Mouse (Mus musculus) midbrain, embryonic 11.5 days (tissue): ENCODE data around the gene Sprr2e. TPM values are rescaled to one million over a fixed set of nuclear protein-coding genes. Genes with fewer than 3 reads are reported as not detected.

Experiments used
- ATAC-seq: fragments of 200-750 bp; cut with Nextera tagmentation; 2 replicates; pipeline ENCODE4 v1.8.0; 2017; ENCODE audit warnings: moderate TSS enrichment, moderate library complexity; ENCODE audit not compliant: low FRiP score
- DNase-seq: peaks from one replicate; pipeline ENCODE4 v3.0.0; 2015; ENCODE audit warnings: low spot score; ENCODE audit errors: missing footprints
- H3K27ac ChIP-seq: fragments of 300-500 bp; sonication (generic); 2 replicates; pipeline ENCODE4 v1.5.1; 2014; ENCODE audit warnings: low read depth, low read length
- H3K27me3 ChIP-seq: fragments of 300-500 bp; sonication (generic); 2 replicates; pipeline ENCODE4 v1.6.1; 2014; ENCODE audit warnings: mild to moderate bottlenecking, low read length, moderate library complexity, mixed read lengths; ENCODE audit not compliant: control insufficient read depth, insufficient read depth
- H3K36me3 ChIP-seq: fragments of 300-500 bp; sonication (generic); 2 replicates; pipeline ENCODE4 v1.6.1; 2014; ENCODE audit warnings: mild to moderate bottlenecking, low read length, moderate library complexity, mixed read lengths; ENCODE audit not compliant: control insufficient read depth, insufficient read depth
- H3K4me1 ChIP-seq: fragments of 300-500 bp; sonication (generic); 2 replicates; pipeline ENCODE4 v1.6.1; 2014; ENCODE audit warnings: low read length; ENCODE audit not compliant: control insufficient read depth, insufficient read depth
- H3K4me2 ChIP-seq: fragments of 300-500 bp; sonication (generic); 2 replicates; pipeline ENCODE4 v1.6.1; 2014; ENCODE audit warnings: mild to moderate bottlenecking, moderate library complexity
- H3K4me3 ChIP-seq: fragments of 300-500 bp; sonication (generic); 2 replicates; pipeline ENCODE4 v1.5.1; 2014; ENCODE audit warnings: low read depth, low read length
- H3K9ac ChIP-seq: fragments of 300-500 bp; sonication (generic); 2 replicates; pipeline ENCODE4 v1.6.1; 2014; ENCODE audit warnings: low read length
- H3K9me3 ChIP-seq: fragments of 300-500 bp; sonication (generic); 2 replicates; pipeline ENCODE4 v1.6.1; 2016; ENCODE audit warnings: low read length; ENCODE audit not compliant: control insufficient read depth
- WGBS: fragments of 180-500 bp; shearing (Covaris S2); extraction: QIAGEN DNeasy Blood & Tissue Kit; methylation state at CpG from one replicate; pipeline ENCODE4 v1.1.7; 2014; 5-methylcytosine and 5-hydroxymethylcytosine counted together
- polyA plus RNA-seq: library from polyadenylated mRNA; unstranded; fragments of >200 nt; fragmentation: Nextera tagmentation; extraction: Ambion mirVana; gene quantifications from 2 replicates; pipeline ENCODE4 v1.2.1, GENCODE M21; 2014

The Sprr2e gene
- not detected in 2 replicates for polyA plus RNA-seq

- Histone ChIP-seq H3K4me1 (no peaks in the 10 kb centered on the region), H3K9me3 (no peaks in the 10 kb centered on the region), H3K9ac (no peak within 1 kb of the TSS), H3K36me3 (no peaks in the 10 kb centered on the region), H3K4me2 (no peak within 1 kb of the TSS), H3K4me3 (no peak within 1 kb of the TSS), H3K27me3 (no peaks in the 10 kb centered on the region), H3K27ac (no peak within 1 kb of the TSS)
- DNase-seq (no peak), ATAC-seq (no peak)
- 80% methylated on average over 2 of the region's 2 CpGs for WGBS
Measured at GRCm38 (mm10) chr3:92351843-92352242, at the start of gene Sprr2e. Gene Sprr2e, plus strand, starts transcription at chr3:92352143.

DNA sequence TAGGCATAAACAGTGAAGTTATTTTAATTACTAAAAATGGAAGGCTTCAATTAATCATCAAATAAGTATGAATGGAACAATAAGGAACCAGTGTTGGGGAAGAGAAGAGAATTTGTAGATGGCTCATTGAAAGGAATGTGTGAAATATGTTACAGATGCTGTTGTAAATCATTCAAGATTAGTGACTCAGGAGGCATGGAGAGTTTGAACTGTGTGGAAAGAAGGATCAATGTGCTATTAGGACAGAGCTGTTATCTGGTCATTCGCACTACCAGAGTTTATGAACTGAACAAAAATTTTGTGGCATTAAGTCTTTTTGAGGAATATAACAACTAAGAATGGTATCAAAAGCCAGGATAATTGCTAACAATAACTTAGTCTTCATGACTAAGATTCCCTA lies 44.5 kb upstream of the Sprr2e start:
- Histone ChIP-seq H3K36me3 (no peaks in the 10 kb centered on the region), H3K27me3 (no peaks in the 10 kb centered on the region), H3K9me3 (no peaks in the 10 kb centered on the region), H3K9ac (no peak overlapping the region), H3K27ac (no peak overlapping the region), H3K4me1 (no peaks in the 10 kb centered on the region), H3K4me2 (no peak overlapping the region), H3K4me3 (no peak overlapping the region)
- DNase-seq = no peak
- WGBS = 95% methylated on average over 1 of the region's 1 CpGs
- ATAC-seq = no peak

- no peak within 1 kb of the TSS for H3K27ac ChIP-seq
- WGBS = 77% methylated on average over 2 of the region's 2 CpGs
- DNase-seq (no peak), ATAC-seq (no peak)
- H3K4me2 ChIP-seq = no peak within 1 kb of the TSS
- no peak within 1 kb of the TSS for H3K9ac ChIP-seq
- no peaks in the 10 kb centered on the region for H3K4me1 ChIP-seq
- no peaks in the 10 kb centered on the region for H3K36me3 ChIP-seq
- H3K27me3 ChIP-seq = no peaks in the 10 kb centered on the region
- no peak within 1 kb of the TSS for H3K4me3 ChIP-seq
- no peaks in the 10 kb centered on the region for H3K9me3 ChIP-seq
Measured at GRCm38 (mm10) chr3:92316320-92316719, 35.6 kb upstream of the Sprr2e start, which contains the start of gene Sprr2b. Gene Sprr2b, plus strand, starts transcription at chr3:92316620.

GRCm38 (mm10) chr3:92317384-92317783 lies 34.6 kb upstream of the Sprr2e start:
- H3K4me2 ChIP-seq = no peak overlapping the region
- no peaks in the 10 kb centered on the region for H3K36me3 ChIP-seq
- H3K27ac ChIP-seq = no peak overlapping the region
- ATAC-seq = no peak
- no peaks in the 10 kb centered on the region for H3K4me1 ChIP-seq
- H3K9ac ChIP-seq = no peak overlapping the region
- WGBS = 73% methylated on average over 2 of the region's 2 CpGs
- H3K4me3 ChIP-seq = no peak overlapping the region
- H3K9me3 ChIP-seq = no peaks in the 10 kb centered on the region
- no peak for DNase-seq
- H3K27me3 ChIP-seq = no peaks in the 10 kb centered on the region

- DNase-seq (no peak), ATAC-seq (no peak)
- Histone ChIP-seq H3K9ac (no peak overlapping the region), H3K4me2 (no peak overlapping the region), H3K9me3 (no peaks in the 10 kb centered on the region), H3K27me3 (no peaks in the 10 kb centered on the region), H3K4me3 (no peak overlapping the region), H3K36me3 (no peaks in the 10 kb centered on the region), H3K27ac (no peak overlapping the region), H3K4me1 (no peaks in the 10 kb centered on the region)
- WGBS = 79% methylated on average over 1 of the region's 1 CpGs
Measured at GRCm38 (mm10) chr3:92336278-92336677, 15.7 kb upstream of the Sprr2e start.

GRCm38 (mm10) chr3:92338840-92339239 lies 13.1 kb upstream of the Sprr2e start, which contains the start of gene Sprr2d:
Gene Sprr2d, plus strand, starts transcription at chr3:92339140.
- Histone ChIP-seq H3K27me3 (no peaks in the 10 kb centered on the region), H3K4me1 (no peaks in the 10 kb centered on the region), H3K9ac (no peak within 1 kb of the TSS), H3K9me3 (no peaks in the 10 kb centered on the region), H3K27ac (no peak within 1 kb of the TSS), H3K4me2 (no peak within 1 kb of the TSS), H3K36me3 (no peaks in the 10 kb centered on the region), H3K4me3 (no peak within 1 kb of the TSS)
- WGBS = 95% methylated on average over 5 of the region's 5 CpGs
- DNase-seq (no peak), ATAC-seq (no peak)

DNA sequence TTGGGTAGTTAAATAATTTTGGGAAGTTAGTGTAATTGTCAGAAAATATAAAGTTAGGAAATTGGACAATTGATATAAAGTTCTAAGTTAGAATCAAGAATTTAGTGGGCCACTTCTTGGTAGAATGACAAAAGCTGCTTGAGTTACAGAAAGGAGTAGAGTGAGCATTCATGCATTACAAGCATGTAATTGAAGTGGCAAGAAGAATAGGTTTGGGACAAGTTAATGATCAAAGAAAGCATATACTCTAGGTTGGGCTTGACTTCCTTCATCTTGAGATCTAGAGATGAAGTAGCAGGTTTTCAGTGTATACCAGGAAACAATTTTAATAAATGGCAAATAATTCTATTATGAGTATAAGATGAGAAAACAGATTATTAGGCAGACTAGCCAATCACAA lies 9.7 kb downstream of the Sprr2e start:
- Histone ChIP-seq H3K9ac (no peak overlapping the region), H3K36me3 (no peaks in the 10 kb centered on the region), H3K27me3 (no peaks in the 10 kb centered on the region), H3K4me1 (no peaks in the 10 kb centered on the region), H3K9me3 (no peaks in the 10 kb centered on the region), H3K27ac (no peak overlapping the region), H3K4me2 (no peak overlapping the region), H3K4me3 (no peak overlapping the region)
- ATAC-seq (no peak), DNase-seq (no peak)

DNA sequence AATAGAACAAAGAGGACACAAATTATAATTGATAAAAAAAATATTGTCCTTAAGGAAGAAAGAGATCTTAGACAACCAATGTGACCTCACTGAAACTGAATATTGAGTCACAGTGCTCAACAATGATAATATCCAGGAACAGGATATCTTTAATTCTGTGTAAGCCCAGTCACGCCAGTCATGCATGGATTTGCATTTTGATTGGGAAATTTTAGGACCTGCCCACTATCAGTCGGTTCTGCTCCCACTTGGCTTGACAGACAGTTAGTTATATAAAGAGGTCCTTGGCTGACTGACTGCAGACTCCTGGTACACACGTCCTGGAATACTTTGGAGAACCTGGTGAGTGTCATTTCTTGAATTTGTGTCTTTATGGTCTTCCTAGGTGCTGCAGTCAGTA lies 12.9 kb downstream of the Sprr2e start, which contains the start of gene Sprr2f:
Gene Sprr2f, plus strand, starts transcription at position 301 of the 400 bp plus-strand sequence.
- H3K27ac ChIP-seq = no peak within 1 kb of the TSS
- no peaks in the 10 kb centered on the region for H3K4me1 ChIP-seq
- H3K36me3 ChIP-seq = no peaks in the 10 kb centered on the region
- no peak within 1 kb of the TSS for H3K4me2 ChIP-seq
- DNase-seq = no peak
- ATAC-seq = no peak
- no peak within 1 kb of the TSS for H3K4me3 ChIP-seq
- H3K9me3 ChIP-seq = no peaks in the 10 kb centered on the region
- H3K27me3 ChIP-seq = no peaks in the 10 kb centered on the region
- H3K9ac ChIP-seq = no peak within 1 kb of the TSS
- WGBS = 62% methylated on average over 3 of the region's 3 CpGs

DNA sequence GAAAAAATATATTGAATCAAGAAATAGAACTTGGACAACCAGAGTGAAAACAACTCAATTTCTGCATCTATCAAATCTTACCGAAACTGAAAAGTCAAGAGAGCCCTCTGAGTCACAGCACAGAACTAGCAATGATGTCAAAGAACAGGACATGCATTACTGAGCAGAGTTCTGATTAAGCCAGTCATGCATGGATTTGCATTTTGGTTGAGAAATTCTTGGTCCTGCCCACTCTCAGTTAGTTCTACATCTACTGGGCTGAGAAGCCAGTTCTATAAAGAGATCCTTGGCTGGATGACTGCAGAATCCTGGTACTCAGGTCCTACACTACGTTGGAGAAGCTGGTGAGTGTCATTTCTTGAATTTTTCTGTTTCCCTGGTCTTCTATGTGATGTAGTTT lies 21.7 kb downstream of the Sprr2e start:
- no peaks in the 10 kb centered on the region for H3K36me3 ChIP-seq
- H3K4me2 ChIP-seq = no peak overlapping the region
- H3K9ac ChIP-seq = no peak overlapping the region
- no peaks in the 10 kb centered on the region for H3K4me1 ChIP-seq
- no peak overlapping the region for H3K4me3 ChIP-seq
- ATAC-seq = no peak
- H3K27ac ChIP-seq = no peak overlapping the region
- DNase-seq = no peak
- no peaks in the 10 kb centered on the region for H3K27me3 ChIP-seq
- WGBS = 80% methylated on average over 2 of the region's 2 CpGs
- H3K9me3 ChIP-seq = no peaks in the 10 kb centered on the region

GRCm38 (mm10) chr3:92385385-92385784 lies 33.4 kb downstream of the Sprr2e start, which contains the start of gene Sprr2h:
Gene Sprr2h, plus strand, starts transcription at chr3:92385685.
- WGBS = 77% methylated on average over 1 of the region's 1 CpGs

More at GRCm38 (mm10) chr3:92385385-92385784, 33.4 kb downstream of the Sprr2e start, which contains the start of gene Sprr2h:
- no peak within 1 kb of the TSS for H3K4me2 ChIP-seq
- H3K27ac ChIP-seq = no peak within 1 kb of the TSS
- ATAC-seq = no peak
- no peak for DNase-seq
- H3K36me3 ChIP-seq = no peaks in the 10 kb centered on the region
- no peak within 1 kb of the TSS for H3K4me3 ChIP-seq
- no peak within 1 kb of the TSS for H3K9ac ChIP-seq
- no peaks in the 10 kb centered on the region for H3K9me3 ChIP-seq
- H3K4me1 ChIP-seq = no peaks in the 10 kb centered on the region
- H3K27me3 ChIP-seq = no peaks in the 10 kb centered on the region
